Mouse (Mus musculus) heart, postnatal 0 days (tissue): ENCODE data around the gene Id3.

Source experiments
- CTCF ChIP-seq: IDR thresholded peaks from 2 replicates; pipeline ENCODE4 v1.5.1; 2016; ENCODE audit warnings: antibody characterized with exemption, control low read depth, low read depth
- EP300 ChIP-seq: IDR thresholded peaks from 2 replicates; pipeline ENCODE4 v1.6.1; 2016; ENCODE audit warnings: antibody characterized with exemption, low read depth

GRCm38 (mm10) chr4:136150596-136150995, 7.3 kb downstream of the Id3 start:
- TF ChIP-seq CTCF (no peak), EP300 (no peak)
